Mouse (Mus musculus) thymus, adult 18-20 months (tissue): ENCODE data around the gene Snrpd3.
A peak's percentile ranks its signal among the peaks of the same experiment; 100 is the strongest.
"Not testable (repeated sequence)": the region's sequence is repeated elsewhere in the genome, so short reads cannot be mapped to it uniquely, and the experiment has no call there.

Experiments
- DNase-seq, 2 experiments: peaks; one replicate each; pipeline ENCODE4 v3.0.0; 2022; ENCODE audit warnings: mixed read lengths in 2 of 2

Gene Snrpd3

DNA sequence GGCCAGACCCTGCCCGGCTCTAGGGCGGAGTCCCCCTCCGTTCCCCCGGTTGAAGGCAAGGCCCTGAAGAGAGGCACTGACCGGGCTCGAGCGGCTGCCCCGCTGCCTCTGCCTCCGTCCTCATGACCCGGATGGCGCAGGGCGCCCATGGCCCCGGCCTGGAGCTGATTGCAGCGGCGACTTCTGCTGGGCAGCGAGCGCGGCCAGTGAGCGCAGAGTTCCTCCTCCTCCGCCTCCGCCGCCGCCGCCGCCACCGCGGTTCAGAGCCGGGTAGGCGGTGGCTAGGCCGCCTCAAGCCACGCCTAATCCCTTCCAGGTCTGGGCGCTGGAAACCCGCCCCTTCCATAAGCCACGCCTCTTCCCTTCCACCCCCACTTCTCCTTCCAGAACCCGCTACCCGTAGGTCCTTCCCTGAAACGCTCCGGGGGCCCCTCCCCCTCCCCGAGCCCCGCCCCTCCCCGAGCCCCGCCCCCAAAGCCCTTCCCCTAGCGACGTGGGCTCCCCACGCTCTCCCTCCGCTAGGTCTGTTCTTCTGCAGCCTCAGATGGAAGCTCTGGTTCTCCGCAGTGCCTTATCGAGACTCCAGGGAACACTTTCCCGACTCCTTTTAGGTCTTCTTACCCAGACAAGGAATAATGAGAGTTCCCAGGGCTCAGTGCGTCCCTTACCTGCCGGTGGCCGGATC is at the start of gene Snrpd3:
Gene Snrpd3, plus strand, starts transcription at position 479 of the 685 bp plus-strand sequence.
- peak; percentile 88 to 93 for DNase-seq

DNA sequence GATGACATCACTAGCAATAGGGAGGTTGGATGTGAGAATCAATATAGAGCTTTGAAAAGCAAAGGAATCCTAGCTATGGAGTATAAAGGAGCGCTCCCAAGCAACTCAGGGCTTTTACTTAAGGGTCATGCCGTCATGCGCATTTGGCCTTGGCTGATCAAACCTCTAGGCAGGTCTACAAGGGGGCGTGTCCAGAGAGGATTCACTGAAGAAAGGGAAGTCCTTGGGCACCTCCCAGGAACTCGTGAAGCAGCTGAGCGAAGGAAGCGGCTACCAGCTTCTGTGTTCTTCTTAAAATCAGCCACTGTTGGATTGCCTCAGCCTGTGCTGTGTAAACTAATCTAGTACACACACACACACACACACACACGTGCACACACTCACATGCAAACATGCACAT is 43.9 kb upstream of the Snrpd3 start:
- no peak for DNase-seq

DNA sequence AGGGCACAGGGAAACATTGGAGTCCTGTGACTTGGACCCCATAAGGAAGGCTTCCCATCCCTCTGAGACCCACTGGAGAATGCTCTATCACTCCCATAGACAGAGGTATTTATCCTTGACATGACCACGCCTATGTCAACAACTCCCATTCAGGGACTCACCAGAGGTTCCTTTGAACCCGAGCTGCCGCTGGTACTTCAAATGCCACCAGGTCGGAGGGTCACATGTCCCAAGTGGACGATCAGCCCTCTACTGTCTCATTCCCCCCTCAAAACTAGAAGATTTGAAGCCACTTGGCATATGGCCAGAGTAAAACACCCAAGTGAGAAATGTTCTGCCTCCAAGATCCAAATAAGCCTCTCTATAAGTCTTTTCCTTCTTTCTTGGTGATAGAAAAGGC is 42.8 kb upstream of the Snrpd3 start:
- DNase-seq: no peak

DNA sequence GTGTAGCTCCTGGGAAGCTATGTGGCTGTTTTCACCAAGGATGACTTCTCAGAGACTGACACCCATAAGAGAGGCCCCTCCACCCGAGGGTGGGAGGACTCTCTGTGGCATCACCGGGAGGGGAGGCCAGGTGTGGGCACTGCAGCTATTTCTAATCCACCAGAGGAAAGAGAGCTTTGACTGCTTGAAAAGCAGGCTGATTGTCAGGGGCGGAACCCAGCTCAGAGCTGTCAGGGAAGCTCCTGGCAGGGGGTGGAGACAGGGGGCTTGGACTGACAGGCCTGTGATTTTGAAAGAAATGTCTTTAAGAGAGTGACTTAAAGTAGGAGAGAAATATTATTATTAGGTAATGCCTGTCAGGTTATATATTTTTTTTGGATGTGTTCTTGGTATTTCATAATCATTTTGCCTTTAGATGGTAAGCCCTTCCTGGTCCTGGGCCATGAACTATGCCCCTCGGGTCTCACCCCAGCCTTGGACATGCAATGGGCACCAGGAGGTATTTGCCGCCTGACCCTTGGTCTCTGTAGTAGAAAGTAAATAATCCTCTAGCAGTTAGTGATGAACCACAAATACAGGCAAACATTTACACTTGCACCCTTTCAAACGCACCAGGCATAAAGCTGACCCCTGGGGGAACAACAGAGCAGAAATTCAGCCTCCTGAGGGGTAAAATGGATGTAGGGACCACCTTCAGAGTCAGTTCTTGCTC is 42.1 kb upstream of the Snrpd3 start:
- not testable (repeated sequence) for DNase-seq

DNA sequence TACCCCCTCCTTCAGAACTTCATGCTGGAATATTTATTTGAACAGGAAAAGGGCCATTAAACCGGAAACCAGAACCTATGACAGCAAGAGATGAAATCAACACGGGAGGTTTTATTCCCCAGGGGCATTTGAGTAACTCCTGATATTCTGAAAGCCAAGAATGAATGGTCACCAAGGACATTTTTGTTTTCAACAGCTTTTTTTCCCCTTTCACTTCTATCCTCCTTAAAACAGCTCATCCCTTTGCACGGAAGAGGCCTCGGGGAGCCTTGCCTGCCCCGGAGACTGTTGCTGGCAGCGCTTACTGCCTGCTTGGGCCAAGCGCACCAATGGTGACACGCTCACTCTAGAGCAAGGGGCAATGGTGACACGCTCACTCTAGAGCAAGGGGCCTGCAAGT is 40.3 kb upstream of the Snrpd3 start:
- no peak for DNase-seq

DNA sequence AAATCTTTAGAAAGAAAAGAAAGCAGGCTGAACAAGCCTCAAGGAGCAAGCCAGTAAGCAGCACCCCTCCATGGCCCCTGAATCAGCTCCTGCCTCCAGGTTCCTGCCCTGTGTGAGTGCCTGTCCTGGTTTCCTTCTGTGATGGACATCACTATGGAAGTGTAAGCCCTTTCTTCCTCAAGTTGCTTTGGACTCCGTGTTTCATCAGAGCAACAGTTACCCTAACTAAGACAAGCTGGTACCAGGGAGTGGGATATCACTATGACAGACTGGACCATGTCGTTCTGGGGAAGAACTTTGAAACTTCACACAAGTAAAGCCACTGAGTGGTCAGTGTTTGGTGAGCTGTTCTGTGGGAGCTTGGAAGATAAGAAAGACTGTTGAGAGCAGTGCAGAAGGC is 37.4 kb upstream of the Snrpd3 start:
- DNase-seq: no peak

DNA sequence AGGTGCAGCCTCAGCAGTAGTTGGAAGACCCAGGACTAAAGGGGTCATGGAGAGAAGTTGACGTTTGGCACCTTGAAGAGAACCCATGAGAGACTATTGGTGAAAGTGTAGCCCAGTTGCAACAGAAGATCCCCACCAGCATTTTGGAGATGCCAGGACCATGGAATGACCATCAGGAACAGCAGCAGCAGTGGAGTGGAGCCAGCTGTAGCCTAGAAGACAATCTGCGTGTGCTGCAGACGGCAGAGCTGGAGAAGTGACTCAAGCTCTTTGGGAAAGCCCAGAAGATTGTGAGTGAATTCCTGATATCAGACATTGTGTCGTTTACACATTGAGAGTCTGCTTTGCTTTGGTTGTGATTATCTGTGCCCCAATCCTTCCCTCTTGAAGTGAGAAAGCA is 35.6 kb upstream of the Snrpd3 start:
- DNase-seq: no peak

DNA sequence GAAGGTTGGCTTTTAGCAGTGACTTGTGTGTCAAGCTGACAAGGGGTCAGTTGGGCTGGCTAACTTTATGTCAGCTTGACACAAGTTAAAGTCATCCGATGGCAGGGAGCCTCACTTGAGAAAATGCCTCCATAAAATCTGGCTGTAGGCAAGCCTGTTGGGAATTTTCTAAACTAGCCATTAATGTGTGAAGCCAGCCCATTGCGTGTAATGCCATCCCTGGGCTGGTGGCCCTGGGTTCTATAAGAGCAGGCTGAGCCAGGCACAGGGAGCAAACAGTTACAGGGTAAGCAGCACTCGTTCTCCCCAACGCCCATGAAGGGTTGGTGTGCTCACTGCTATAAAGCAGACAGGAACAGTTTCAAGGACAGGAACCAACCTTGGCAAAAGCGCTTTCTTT is 35.1 kb upstream of the Snrpd3 start:
- no peak for DNase-seq

DNA sequence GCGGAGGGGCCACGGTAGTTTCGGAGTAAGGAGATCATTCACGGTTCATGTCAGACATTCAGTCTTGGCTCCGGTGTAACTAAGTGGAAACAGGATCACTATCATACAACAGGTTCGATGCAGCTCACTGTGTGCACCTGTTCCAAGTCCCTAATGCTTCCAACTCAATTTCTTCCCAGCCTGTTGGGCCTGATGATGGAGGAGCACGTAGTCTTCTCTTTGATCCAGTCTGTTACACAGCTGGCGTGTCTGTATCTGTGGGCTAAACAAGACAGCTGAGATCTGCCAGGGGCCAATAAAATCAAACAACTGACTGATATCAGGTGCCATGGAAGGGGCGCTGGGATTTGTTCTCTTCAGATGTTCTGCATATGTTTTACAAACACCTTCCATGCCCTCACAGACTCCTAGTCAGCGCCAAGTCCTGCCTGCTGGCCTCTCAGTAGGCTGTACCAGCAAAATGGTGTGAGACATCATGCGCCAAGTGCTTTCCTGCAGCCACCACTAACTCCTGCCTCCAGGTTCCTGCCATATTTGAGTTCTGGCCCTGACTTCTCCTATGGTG is 34.4 kb upstream of the Snrpd3 start:
- DNase-seq: no peak

DNA sequence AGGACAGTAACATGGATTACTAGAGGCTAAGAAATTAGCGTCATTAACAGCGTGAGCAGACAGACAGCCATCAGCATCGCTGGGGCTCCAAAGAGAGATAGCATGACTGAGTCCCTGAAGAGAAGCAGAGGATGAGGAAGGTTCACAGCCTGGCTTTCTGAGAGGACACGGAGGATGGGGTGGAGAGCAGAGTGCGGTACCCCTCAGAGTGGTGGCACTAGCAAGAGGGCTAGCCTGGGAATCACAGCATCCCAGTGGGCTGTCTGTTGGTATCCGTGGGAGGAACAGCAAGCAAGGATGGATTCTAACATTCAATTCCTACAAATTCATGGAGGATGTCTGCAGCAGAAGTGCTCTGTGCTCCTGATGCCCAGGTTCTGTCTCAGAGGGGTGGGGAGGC is 33.3 kb upstream of the Snrpd3 start:
- no peak for DNase-seq

DNA sequence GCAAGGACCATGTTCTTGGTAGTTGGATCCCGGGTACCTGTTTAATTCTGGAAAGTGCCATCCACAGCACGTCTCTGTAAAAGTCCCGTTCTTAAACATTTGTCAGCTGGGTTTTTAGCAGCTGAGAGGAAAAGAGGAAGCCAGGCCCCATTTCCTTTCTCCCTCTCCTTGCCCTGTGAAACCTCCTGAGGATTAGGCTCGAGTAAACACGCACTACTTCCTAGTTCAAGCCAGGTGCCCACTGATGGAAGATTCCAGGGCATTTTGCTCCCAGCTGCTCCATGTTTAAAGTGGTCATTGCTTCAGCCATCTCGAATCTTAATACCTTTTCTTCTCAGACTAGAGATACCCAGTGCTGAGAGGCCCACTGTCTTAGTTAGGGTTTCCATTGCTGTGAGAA is 32.6 kb upstream of the Snrpd3 start:
- DNase-seq: no peak

DNA sequence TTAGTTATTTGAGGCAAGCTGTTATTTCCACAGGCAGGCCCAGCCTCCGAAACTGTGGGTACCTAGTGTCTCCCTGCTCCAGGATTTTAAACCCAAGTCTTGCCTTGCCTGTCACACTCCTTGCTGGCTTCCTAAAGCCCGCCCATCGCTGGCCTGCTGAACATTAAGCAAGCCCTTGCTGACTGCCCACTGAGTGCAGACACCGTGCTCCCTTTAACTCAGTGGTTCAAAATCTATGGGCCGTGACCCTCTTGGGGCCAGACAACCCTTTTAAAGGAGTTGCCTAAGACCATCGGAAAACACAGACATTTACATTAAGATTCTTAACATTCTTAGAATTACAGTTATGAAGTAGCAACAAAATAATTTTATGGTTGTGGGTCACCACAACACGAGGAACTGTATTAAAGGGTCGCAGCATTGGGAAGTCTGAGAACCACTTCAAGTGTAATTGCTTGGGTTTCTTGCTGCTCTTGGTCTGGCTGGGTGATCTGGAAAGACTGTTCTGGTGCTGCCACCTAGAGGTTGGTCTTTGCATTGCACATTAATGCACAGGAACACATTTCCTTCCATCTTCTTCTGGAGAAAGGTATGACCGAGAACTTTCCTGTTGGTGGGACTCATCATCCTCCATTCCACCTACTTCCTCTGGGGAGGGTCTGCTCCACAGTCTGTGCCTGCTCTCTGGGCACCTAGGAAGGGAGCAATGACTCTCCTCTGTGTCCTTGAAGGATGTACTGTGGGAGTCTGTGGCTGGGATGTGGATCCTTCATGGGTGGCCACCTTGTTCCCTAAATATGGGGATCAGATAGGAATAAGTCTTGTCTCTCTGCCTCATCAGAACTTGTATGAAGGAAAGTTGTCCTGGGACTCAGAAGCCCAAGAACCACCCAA is 31.0 kb upstream of the Snrpd3 start:
- peak; percentile 21 to 47 for DNase-seq

DNA sequence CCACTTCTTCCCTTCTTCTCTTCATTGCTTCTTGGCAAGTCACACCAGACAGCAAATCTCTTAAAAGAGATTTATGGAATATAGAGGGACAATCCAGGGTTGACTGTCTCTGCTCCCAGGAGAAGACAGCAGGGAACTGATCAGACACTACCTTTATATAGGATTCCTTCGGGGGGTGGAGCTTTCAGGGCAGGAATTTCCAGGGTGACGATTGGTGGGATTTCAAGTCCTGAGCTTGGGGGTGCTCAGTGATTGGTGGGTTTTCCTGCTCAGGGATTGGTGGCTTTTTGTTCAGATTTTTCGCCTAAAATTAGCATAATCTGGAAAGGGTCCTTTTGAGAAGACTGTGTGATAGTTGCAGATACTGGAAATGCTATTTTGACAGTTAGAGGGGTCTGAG is 30.2 kb upstream of the Snrpd3 start:
- DNase-seq: no peak

DNA sequence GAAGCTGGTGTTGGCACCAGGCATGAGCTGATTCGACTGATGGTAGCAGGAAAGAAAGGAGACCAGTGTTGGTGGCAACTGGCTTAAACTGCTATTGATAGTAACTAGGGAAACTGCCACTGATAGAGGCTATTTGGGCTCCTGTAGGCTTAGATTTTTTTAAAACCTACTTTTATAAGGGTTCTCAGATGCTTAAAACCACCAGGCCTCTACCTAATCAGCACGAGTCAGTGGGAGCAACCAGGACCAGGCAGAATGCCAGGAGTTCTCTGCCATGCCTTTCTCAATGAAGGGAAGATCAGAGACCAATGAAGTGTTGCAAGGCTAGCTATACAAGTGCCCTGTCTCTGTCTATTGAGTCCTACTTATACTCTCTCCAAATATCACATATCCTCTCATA is 27.8 kb upstream of the Snrpd3 start:
- no peak for DNase-seq

DNA sequence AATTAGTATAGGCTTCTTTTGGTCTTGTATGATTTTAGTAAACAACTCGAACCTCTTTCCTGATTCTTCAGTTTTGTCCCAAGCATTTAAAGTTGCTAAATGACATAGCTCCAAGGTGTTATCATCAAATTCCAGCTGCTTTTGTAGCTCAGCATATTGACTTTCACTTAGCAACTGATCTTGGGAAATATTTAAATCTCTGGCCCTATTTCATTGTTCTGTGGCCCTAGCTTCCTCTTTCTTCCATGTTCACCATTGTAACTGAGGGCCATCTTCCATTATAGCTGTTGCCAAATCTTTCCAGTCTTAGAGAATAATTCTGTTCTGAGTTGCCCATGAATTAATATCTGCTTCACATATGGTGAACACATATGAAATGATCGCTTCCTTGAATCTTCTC is 26.6 kb upstream of the Snrpd3 start:
- DNase-seq: no peak

DNA sequence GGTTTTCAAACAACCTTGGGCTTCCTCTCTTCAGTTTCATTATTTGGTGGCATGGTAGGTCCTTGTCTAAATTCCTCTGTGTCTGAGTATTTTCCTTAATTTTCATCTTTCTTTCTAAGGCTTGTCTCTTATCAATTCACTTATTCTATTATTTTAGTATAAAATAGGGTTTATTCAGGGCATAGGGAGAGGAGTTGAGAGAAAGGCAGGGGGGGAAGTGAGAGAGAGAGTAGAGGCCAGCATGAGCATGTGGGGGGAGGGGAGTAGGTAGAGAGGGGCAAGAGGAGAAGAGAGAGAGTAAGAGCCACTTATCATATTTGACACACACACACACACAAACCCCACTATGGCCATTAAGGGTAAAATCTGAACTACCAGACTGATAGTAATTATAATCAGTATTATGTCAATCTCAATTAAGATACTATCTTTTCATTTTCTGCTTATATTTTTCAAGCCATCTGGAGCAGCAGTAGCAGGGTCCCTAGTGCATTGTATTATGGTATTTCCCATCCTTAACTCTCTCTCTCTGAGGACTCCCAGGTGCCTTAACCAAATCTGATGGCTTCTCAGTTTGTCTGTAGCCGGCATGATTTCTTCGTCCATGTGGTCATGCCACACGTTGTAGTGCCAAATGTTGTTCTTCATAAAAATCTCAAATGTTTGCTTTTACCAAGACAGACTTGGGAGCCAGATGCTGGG is 26.0 kb upstream of the Snrpd3 start:
- no peak for DNase-seq

DNA sequence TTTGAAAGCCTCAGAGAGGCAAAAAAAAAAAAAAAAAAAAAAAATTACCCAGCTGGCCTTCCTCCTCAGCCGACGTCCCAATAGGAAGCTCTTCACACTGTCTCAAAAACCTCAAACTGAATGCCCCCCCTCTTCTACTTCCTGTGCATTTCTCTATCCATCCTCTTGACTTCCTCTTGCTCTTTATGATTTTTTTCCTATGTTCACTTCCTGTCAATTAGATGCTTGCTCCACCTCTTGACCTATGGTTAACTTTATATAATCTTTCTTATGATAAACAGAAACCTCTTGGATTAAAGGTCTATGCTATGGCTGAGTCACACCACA is 25.5 kb upstream of the Snrpd3 start:
- no peak for DNase-seq

DNA sequence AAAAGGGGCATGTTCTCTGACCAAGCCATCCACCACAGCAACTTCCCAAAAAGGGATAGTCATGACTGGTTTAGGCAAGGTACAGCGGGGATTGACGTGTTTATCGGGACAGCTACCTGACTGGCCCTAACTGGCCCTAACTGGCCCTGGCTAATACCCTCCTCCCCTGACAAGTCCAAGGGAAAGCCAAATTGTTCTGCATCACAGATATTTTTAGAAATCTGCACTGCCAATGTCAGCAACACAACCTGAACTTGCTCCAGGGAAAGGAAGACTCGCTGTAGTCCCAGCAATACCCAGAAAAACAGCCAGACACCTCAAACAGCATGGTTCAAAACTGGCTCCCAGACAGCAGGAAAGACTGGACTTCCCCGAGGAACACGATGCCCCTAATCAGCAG is 22.0 kb upstream of the Snrpd3 start:
- no peak for DNase-seq

DNA sequence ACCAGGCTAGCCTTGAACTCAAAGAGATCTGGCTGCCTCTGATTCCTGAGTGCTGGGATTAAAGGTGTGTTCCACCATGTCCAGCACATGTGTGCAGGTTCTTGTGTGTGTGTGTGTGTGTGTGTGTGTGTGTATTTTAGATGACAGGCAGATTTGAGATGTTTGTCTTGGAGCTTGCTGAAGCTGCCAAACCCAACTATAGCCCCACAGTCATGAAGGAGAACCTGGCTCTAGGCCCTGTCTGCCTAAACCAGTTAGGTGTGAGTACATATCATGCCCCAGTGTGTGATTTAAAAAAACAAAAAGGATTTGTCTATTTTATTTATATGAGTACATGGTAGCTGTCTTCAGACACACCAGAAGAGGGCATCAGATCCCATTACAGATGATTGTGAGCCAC is 21.4 kb upstream of the Snrpd3 start:
- DNase-seq: no peak

DNA sequence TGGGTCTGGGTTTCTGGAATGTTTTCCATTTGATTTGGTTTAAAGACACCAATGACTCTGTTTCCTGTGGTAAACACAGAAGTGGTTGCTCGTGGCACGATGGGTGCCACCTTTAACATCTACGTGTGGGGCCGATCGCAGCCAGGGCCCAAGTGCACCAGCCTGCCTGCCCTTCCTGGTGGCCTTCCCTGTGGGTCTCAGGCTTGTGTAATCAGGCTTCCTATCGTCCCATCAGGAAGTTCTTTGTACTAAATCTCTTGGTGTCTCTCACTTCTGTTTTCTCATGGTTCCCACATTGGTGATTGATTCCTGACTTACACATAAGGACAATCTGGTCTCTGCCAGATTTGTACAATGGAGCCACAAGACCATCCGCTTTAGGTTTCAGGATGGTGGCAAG is 18.1 kb upstream of the Snrpd3 start:
- DNase-seq: not testable (repeated sequence)

DNA sequence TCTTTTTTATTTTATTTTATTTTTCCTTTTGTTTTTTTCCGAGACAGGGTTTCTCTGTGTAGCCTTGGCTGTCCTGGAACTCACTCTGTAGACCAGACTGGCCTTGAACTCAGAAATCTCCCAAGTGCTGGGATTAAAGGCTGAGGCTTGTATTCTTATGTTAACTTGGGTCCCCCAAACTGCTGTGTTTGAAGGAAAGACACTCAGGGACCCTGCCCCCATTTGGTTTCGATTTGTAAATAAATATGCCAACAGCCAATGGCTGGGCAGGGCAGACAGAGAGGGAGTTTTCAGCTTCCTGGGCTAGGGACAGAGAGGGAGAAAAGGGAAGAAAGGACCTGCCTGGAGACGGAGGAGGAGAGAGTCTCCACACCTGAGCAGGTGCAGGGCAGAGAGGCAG is 17.6 kb upstream of the Snrpd3 start:
- no peak for DNase-seq

DNA sequence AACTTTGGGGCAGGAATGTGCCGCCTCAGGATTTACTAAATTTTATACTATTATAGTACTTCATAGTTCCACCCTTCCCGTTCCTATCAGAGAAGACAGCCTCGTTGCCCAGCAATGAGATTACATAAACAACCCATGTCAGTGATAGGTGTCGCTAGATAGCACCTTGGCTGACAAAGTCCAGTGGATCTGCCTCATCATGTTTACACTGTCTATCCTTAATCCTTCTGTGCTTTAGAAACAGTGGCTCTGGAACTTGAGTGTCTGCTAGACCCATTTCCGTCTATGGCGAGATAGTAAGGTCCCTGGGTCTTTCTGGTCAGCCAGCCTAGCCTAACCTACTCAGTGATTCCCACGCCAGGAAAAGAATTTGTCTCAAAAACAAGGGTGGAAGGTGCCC is 17.0 kb upstream of the Snrpd3 start:
- DNase-seq: no peak

DNA sequence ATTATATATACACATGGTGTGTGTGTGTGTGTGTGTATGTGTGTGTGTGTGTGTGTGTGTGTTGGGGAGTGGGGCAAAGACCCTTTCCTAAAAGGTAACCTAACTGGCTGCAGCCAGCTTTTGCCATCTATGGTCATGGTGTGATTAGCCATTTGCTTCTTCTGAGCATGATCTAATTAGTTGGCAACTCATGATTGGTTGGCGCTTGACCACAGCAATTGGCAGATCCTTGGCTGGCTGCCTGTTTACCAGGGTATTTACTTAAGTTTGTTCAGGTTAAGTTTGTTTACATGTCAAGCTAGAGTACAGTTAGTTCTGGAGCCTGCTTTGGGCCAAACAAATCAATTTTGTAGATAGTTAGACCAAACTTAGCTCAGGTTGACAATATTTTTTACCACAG is 15.7 kb upstream of the Snrpd3 start:
- DNase-seq: no peak
